Mouse (Mus musculus): ENCODE results near the gene Best3. TPM values are rescaled to one million over a fixed set of nuclear protein-coding genes. Genes with fewer than 3 reads are reported as not detected.

The Best3 gene
- polyA plus RNA-seq, 1 experiment: not detected

DNA sequence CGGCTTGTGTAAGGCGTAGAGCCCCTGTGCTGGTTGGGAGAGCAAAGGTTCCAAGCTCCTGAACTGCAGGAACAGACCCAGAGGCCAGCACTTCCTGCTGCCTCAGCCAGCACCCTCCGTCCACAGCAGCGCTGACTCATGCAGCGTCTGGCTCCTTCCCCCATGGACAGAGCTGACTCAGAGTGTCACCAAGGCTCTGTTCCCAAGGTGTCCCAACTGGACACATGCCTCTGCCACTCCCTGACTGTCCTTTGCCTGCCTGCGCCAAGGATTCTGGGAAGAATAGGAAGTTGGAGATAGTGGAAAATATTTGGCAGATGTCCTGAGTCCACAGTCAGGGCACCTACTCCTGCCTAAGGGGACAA is 10.1 kb downstream of the Best3 start:
- Histone ChIP-seq H3K27ac (ENCODE audit: insufficient read depth, low read length) (peak overlapping the region; percentile 90), H3K4me1 (ENCODE audit: control insufficient read depth, insufficient read depth, low read length) (peaks cover 7% of the 10 kb centered on the region), H3K4me3 (ENCODE audit: insufficient read depth, low read length) (no peak overlapping the region)
- TF ChIP-seq CTCF (IDR thresholded peaks at IDR 0.05; ENCODE audit: borderline replicate concordance, insufficient read depth, low read length) (no peak), POLR2A (IDR thresholded peaks at IDR 0.05; ENCODE audit: low read depth, low read length) (no peak)

DNA sequence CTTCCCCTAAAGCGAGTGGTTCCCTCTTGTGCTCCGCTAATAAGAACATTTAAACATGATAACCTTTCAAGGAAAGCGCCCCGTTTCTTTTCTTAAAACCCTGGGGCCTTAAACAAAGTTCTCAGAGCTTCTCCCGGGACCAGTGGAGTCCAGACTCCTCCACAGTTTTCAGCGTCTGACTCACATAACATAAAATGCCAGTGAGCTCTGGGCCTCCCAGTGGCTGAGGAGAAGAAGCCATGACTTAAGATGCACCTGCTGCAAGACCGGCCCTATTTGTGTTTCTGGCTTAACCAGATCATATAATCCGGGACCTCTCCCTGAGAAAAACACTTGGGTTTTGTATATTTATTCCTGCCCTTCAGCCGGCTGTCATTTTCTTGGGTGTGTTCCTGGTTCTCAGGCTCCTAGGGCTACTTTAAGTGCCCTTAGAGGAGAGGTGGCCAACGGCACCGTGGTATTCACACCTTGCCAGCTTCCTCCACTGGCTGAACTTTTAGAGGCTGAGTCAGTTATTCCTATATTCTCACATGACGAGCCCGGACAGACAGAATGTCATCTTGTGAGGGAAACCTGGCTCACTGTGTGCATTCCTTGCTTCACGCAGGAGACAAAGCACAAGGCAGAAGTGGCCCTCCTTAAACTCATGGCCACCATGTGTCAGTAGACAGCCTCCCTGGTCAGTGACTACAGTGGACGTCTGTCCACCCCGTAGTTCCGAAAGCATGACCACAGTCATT is 12.8 kb downstream of the Best3 start:
- Histone ChIP-seq H3K4me1 (ENCODE audit: control insufficient read depth, insufficient read depth, low read length) (peaks cover 7% of the 10 kb centered on the region), H3K27ac (ENCODE audit: insufficient read depth, low read length) (0 out of 2 replicates have a peak overlapping the region, but pooled peaks have one; percentile 4), H3K4me3 (ENCODE audit: insufficient read depth, low read length) (no peak overlapping the region)
- TF ChIP-seq POLR2A (IDR thresholded peaks at IDR 0.05; ENCODE audit: low read depth, low read length) (no peak), CTCF (IDR thresholded peaks at IDR 0.05; ENCODE audit: borderline replicate concordance, insufficient read depth, low read length) (no peak)

DNA sequence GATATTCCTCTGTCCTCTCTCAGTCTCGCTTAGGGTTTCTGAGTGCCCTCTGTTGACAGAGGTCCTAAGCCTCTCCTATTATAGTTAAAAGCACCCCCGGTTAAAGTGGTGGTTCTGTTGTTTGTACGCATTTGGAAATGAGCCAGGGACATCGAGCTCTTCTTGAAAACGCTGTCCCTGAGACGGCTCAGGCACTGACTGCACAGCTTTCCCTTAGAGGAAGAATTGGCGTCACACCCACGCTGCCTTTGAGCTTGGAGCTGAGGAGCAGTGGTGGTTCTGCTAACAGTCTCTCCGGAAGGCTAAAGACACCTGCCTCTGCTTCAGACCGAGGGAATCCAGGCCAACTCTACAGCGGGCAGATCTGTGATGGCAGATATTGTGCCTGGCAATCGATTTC is 14.9 kb downstream of the Best3 start:
- H3K4me3 ChIP-seq (ENCODE audit: insufficient read depth, low read length): no peak overlapping the region
- H3K4me1 ChIP-seq (ENCODE audit: control insufficient read depth, insufficient read depth, low read length): no peaks in the 10 kb centered on the region; the same call in 1 of the 2 replicates
- H3K27ac ChIP-seq (ENCODE audit: insufficient read depth, low read length): no peak overlapping the region
- no peak for TF ChIP-seq POLR2A (IDR thresholded peaks at IDR 0.05; ENCODE audit: low read depth, low read length)
- TF ChIP-seq CTCF (IDR thresholded peaks at IDR 0.05; ENCODE audit: borderline replicate concordance, insufficient read depth, low read length): no peak

DNA sequence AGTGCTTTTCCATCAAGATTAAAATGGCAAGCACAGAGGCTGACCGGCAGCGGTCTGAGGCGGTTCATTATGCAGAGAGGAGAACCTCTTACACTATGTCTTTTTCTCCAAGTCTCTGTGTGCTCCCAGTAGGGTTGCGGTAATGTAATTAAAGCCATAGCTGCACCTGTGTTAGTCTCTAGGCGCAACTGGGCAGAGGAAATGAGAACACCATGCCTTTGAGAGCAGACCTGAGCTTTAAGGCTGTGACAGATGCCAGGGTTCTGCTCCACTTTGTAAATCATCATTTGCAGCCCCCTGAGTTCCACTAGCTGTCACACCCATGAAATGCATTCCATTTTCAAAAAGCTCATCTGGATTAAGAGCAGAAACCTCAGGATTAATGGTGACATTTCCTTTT is 18.6 kb downstream of the Best3 start:
- no peaks in the 10 kb centered on the region for H3K4me1 ChIP-seq (ENCODE audit: control insufficient read depth, insufficient read depth, low read length)
- H3K4me3 ChIP-seq (ENCODE audit: insufficient read depth, low read length): no peak overlapping the region
- H3K27ac ChIP-seq (ENCODE audit: insufficient read depth, low read length): no peak overlapping the region
- TF ChIP-seq POLR2A (IDR thresholded peaks at IDR 0.05; ENCODE audit: low read depth, low read length): no peak

DNA sequence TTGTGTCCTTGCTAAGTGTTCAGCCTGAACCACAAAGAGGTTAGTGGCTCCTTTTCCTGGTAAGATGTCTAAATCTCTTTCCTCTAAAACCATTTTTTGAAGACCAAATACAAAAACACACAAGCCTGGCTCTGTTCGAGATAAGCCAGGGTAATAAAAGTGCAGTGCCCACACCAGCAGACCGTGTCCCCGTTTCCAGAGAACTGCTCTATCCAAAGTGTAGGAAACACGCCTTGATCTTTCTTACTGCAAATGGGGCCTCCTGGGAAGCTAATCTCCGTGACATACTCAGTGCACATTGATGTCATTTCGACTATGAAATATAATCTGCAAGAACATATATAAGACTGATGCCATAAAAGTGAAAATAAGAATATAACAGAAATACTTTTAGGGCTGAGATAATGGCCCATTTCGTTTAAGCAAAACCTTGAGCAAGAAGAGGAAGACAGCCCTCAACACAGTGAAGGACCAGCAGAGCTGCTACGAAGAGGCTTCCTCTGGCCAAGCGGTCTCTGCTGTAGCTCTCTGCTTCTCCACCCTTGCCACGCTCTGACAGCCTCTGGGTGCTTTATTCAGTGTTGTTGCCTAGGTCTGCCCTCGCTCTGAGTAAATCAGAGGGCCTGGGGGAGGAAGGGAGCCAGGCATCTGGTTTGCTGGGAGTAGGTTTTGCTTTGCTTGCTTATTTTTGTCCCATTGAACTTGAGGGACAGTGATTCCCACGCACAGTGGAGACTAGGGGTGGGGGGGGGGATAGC is 19.8 kb downstream of the Best3 start:
- H3K4me1 ChIP-seq (ENCODE audit: control insufficient read depth, insufficient read depth, low read length): no peaks in the 10 kb centered on the region
- no peak overlapping the region for H3K27ac ChIP-seq (ENCODE audit: insufficient read depth, low read length)
- TF ChIP-seq CTCF (IDR thresholded peaks at IDR 0.05; ENCODE audit: borderline replicate concordance, insufficient read depth, low read length) (no peak), POLR2A (IDR thresholded peaks at IDR 0.05; ENCODE audit: low read depth, low read length) (no peak)
- no peak overlapping the region for H3K4me3 ChIP-seq (ENCODE audit: insufficient read depth, low read length)

DNA sequence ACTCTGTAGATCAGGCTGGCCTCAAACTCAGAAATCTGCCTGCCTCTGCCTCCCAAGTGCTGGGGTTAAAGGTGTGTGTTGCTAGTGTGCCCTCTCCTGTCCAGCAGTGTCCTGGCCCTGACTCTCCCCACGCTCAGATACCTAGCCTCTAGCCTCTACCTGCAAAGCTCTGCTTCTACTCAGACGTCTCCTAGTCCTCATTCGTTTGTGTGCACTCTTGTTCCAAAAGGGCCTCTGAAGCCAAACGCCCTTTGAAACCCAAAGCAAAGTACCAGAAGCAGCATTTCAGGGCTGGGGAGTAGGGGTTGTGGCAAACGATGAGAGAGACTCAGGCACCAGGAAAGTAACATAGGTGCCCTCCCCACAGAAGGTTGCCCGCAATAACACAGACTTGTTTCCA is 23.6 kb downstream of the Best3 start:
- no peak for TF ChIP-seq CTCF (IDR thresholded peaks at IDR 0.05; ENCODE audit: borderline replicate concordance, insufficient read depth, low read length)
- Histone ChIP-seq H3K27ac (ENCODE audit: insufficient read depth, low read length) (no peak overlapping the region), H3K4me1 (ENCODE audit: control insufficient read depth, insufficient read depth, low read length) (peaks cover 4% of the 10 kb centered on the region), H3K4me3 (ENCODE audit: insufficient read depth, low read length) (no peak overlapping the region)

DNA sequence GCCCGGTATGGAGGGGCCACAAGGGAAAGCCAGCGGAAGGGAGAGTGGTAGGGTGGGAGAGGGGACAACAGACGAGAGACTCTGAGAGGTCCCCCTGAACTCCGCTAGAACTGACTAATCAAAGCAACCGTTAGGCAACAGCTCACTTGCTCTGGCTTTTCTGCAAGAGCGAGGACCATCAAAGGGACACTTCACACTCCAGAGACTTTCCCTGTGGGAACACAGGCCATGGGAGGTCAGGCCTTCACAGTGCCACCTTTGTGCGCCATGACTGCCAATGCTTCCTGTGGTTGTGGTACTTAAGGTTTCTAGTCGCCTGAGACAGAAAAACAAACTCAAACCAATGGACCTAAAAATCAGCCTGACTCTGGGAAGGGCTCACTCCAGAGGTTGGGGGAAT is 24.9 kb downstream of the Best3 start:
- TF ChIP-seq CTCF (IDR thresholded peaks at IDR 0.05; ENCODE audit: borderline replicate concordance, insufficient read depth, low read length): no peak
- TF ChIP-seq POLR2A (IDR thresholded peaks at IDR 0.05; ENCODE audit: low read depth, low read length): no peak
- Histone ChIP-seq H3K27ac (ENCODE audit: insufficient read depth, low read length) (no peak overlapping the region), H3K4me1 (ENCODE audit: control insufficient read depth, insufficient read depth, low read length) (peaks cover 6% of the 10 kb centered on the region), H3K4me3 (ENCODE audit: insufficient read depth, low read length) (no peak overlapping the region)

DNA sequence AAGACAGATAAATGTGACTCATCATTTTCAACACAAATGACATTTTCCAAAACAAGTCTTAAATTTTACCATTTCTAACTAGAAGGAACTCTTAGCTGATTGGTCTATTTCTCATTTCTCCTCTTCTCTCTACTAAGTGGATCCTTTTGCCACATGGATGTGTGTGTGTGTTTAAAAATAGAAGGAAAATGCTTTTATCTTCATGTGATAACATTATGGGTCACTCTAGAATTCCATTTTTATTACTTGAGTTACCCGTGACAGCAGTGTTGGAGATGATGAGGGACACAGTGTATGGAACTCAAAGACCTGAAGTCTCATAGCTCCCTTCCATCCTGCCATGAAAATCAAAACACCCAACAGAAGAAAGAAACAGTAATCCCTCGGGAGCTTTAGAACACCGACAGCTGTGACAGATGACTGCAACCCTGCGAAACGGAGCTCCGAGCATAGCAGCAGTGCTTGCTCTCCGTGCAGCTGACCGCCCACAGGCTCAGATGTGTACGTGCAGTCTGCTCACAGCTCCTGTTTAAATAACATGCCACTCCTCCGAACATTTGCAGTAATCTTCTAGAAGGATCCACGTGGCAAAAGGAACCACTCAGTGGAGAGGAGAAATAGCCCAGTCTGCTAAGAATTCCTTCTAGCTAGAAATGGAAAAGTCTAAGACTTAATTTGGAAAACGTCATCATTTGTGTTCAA is 27.7 kb downstream of the Best3 start:
- Histone ChIP-seq H3K27ac (ENCODE audit: insufficient read depth, low read length) (peak overlapping the region; percentile 89), H3K4me1 (ENCODE audit: control insufficient read depth, insufficient read depth, low read length) (peaks cover 11% of the 10 kb centered on the region), H3K4me3 (ENCODE audit: insufficient read depth, low read length) (no peak overlapping the region)
- TF ChIP-seq POLR2A (IDR thresholded peaks at IDR 0.05; ENCODE audit: low read depth, low read length) (peak; percentile 39; the same call in 1 of the 2 replicates), CTCF (IDR thresholded peaks at IDR 0.05; ENCODE audit: borderline replicate concordance, insufficient read depth, low read length) (no peak)

DNA sequence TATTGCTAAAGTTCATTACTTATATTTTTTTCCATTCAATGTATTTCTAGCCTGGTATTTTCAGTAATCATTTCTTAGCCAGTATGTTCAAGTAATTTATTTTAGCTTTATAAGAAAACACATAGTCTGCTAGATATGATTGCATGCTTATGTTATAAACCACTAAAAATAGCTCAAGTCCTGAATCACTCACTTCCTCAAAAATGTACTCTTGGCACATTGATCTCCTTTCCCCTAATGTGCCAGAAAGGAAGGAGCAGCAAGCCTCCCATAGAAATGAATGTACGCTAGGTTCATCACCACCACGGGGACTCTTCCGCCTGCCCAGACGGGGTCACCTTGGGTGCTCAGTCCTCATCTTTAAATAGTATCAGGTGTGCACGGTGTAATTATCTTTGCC is 28.5 kb downstream of the Best3 start:
- H3K4me1 ChIP-seq (ENCODE audit: control insufficient read depth, insufficient read depth, low read length): peaks cover 11% of the 10 kb centered on the region
- H3K27ac ChIP-seq (ENCODE audit: insufficient read depth, low read length): peak overlapping the region; percentile 62
- TF ChIP-seq CTCF (IDR thresholded peaks at IDR 0.05; ENCODE audit: borderline replicate concordance, insufficient read depth, low read length) (no peak), POLR2A (IDR thresholded peaks at IDR 0.05; ENCODE audit: low read depth, low read length) (no peak)
- no peak overlapping the region for H3K4me3 ChIP-seq (ENCODE audit: insufficient read depth, low read length)
